Mouse (Mus musculus) ES-Bruce4 (cell line): ENCODE measurements around the gene Glul. TPM values are rescaled to one million over a fixed set of nuclear protein-coding genes. Genes with fewer than 3 reads are reported as not detected.

ENCODE experiments used
- H3K27ac ChIP-seq: 2 replicates; pipeline ENCODE4 v1.5.1; 2012; ENCODE audit warnings: low read length, inconsistent platforms; ENCODE audit not compliant: insufficient read depth
- H3K27me3 ChIP-seq: 2 replicates; pipeline ENCODE4 v1.6.1; 2012; ENCODE audit warnings: mild to moderate bottlenecking, low read length, inconsistent platforms; ENCODE audit not compliant: control insufficient read depth, poor library complexity, insufficient read depth, severe bottlenecking
- H3K36me3 ChIP-seq: 2 replicates; pipeline ENCODE4 v1.6.1; 2012; ENCODE audit warnings: inconsistent platforms, mild to moderate bottlenecking, low read length, moderate library complexity; ENCODE audit not compliant: control insufficient read depth, poor library complexity, insufficient read depth, severe bottlenecking
- H3K4me1 ChIP-seq: one replicate; pipeline ENCODE4 v1.8.1; 2011; ENCODE audit warnings: low read length; ENCODE audit not compliant: control insufficient read depth, insufficient read depth
- H3K4me3 ChIP-seq: 2 replicates; pipeline ENCODE4 v1.5.1; 2011; ENCODE audit warnings: low read depth, mild to moderate bottlenecking, low read length
- H3K9ac ChIP-seq: 2 replicates; pipeline ENCODE4 v1.6.1; 2012; ENCODE audit warnings: low read depth, mild to moderate bottlenecking, inconsistent platforms; ENCODE audit not compliant: poor library complexity, severe bottlenecking
- H3K9me3 ChIP-seq: replicated peaks from 2 replicates; pipeline ENCODE4 v1.6.1; 2012; ENCODE audit warnings: mild to moderate bottlenecking, low read length, inconsistent platforms; ENCODE audit not compliant: control insufficient read depth, poor library complexity, insufficient read depth, severe bottlenecking
- CTCF ChIP-seq: IDR thresholded peaks from one replicate; pipeline ENCODE4 v1.8.1; 2011; ENCODE audit warnings: low read depth, low read length
- EP300 ChIP-seq: IDR thresholded peaks from 2 replicates; pipeline ENCODE4 v1.6.1; 2011; ENCODE audit warnings: low read depth, low read length; ENCODE audit not compliant: insufficient read depth
- POLR2A ChIP-seq: IDR thresholded peaks from one replicate; pipeline ENCODE4 v1.8.1; 2011; ENCODE audit warnings: low read length; ENCODE audit not compliant: insufficient read depth
- polyA plus RNA-seq: library from polyadenylated mRNA; stranded (reverse); fragments of >200 nt; gene quantifications from 2 replicates; pipeline ENCODE4 v1.2.4, GENCODE M21; 2011; ENCODE audit warnings: low read depth; ENCODE audit not compliant: missing spikeins, insufficient read depth, insufficient read length

Glul gene
- polyA plus RNA-seq, 1 experiment: 97.0 TPM

- H3K27me3 ChIP-seq: no peaks in the 10 kb centered on the region
- H3K4me3 ChIP-seq: no peak overlapping the region
- H3K4me1 ChIP-seq: peaks cover 2% of the 10 kb centered on the region
- no peak overlapping the region for H3K9ac ChIP-seq
- peaks cover 71% of the 10 kb centered on the region for H3K36me3 ChIP-seq
- TF ChIP-seq CTCF (no peak), POLR2A (no peak), EP300 (no peak)
- H3K9me3 ChIP-seq: peaks cover 2% of the 10 kb centered on the region
- H3K27ac ChIP-seq: no peak overlapping the region
These were observed 6.1 kb downstream of the Glul start for GRCm38 (mm10) chr1:153905884-153906283.

DNA sequence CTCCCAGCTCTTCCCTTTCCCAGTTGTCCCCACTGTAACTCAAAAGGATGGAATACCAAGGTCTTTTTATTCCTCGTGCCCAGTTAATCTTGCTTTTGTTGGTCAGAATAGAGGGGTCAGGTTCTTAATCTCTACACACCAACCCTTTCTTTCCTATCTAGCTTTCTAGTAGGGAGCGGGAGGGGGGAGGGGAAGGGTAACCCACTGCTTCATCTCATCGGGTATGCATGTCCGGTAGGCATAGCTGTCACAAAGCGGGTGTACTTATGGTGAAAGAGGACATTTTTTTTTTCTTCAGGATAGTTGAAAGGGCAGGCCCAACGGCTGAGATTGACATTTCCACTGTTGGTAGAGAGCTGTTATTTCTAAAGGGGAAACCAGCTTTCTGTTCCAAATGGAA lies 8.5 kb downstream of the Glul start:
- H3K36me3 ChIP-seq: peaks cover 71% of the 10 kb centered on the region

GRCm38 (mm10) chr1:153908741-153909140 lies 9.0 kb downstream of the Glul start:
- H3K27ac ChIP-seq: no peak overlapping the region
- H3K9ac ChIP-seq: no peak overlapping the region
- no peaks in the 10 kb centered on the region for H3K27me3 ChIP-seq
- peaks cover 65% of the 10 kb centered on the region for H3K36me3 ChIP-seq
- H3K4me1 ChIP-seq: no peaks in the 10 kb centered on the region
- peaks cover 2% of the 10 kb centered on the region for H3K9me3 ChIP-seq
- no peak overlapping the region for H3K4me3 ChIP-seq
- TF ChIP-seq POLR2A: no peak
- TF ChIP-seq CTCF: no peak
- no peak for TF ChIP-seq EP300

More for the DNA sequence above, 8.5 kb downstream of the Glul start:
- Histone ChIP-seq H3K4me1 (no peaks in the 10 kb centered on the region), H3K4me3 (no peak overlapping the region), H3K27me3 (no peaks in the 10 kb centered on the region), H3K9me3 (peaks cover 2% of the 10 kb centered on the region), H3K27ac (no peak overlapping the region), H3K9ac (no peak overlapping the region)
- TF ChIP-seq EP300 (no peak), POLR2A (no peak), CTCF (no peak)

GRCm38 (mm10) chr1:153909213-153909962 lies 9.6 kb downstream of the Glul start:
- Histone ChIP-seq H3K9me3 (peaks cover 2% of the 10 kb centered on the region), H3K9ac (no peak overlapping the region), H3K27me3 (no peaks in the 10 kb centered on the region), H3K4me1 (no peaks in the 10 kb centered on the region), H3K4me3 (no peak overlapping the region), H3K36me3 (peaks cover 59% of the 10 kb centered on the region), H3K27ac (no peak overlapping the region)
- TF ChIP-seq CTCF: no peak
- no peak for TF ChIP-seq EP300
- no peak for TF ChIP-seq POLR2A

GRCm38 (mm10) chr1:153909963-153910291 lies 10.2 kb downstream of the Glul start:
- no peak overlapping the region for H3K27ac ChIP-seq
- H3K9ac ChIP-seq: no peak overlapping the region
- no peaks in the 10 kb centered on the region for H3K4me1 ChIP-seq
- no peak for TF ChIP-seq EP300
- no peak for TF ChIP-seq CTCF
- no peak for TF ChIP-seq POLR2A
- H3K27me3 ChIP-seq: no peaks in the 10 kb centered on the region
- no peak overlapping the region for H3K4me3 ChIP-seq
- H3K36me3 ChIP-seq: peaks cover 54% of the 10 kb centered on the region
- H3K9me3 ChIP-seq: peaks cover 2% of the 10 kb centered on the region

GRCm38 (mm10) chr1:153910423-153910822 lies 10.7 kb downstream of the Glul start:
- no peak overlapping the region for H3K9ac ChIP-seq
- no peak for TF ChIP-seq EP300
- TF ChIP-seq POLR2A: no peak
- TF ChIP-seq CTCF: no peak
- H3K4me1 ChIP-seq: no peaks in the 10 kb centered on the region
- H3K27me3 ChIP-seq: no peaks in the 10 kb centered on the region
- H3K36me3 ChIP-seq: peaks cover 49% of the 10 kb centered on the region
- peaks cover 2% of the 10 kb centered on the region for H3K9me3 ChIP-seq
- no peak overlapping the region for H3K4me3 ChIP-seq
- no peak overlapping the region for H3K27ac ChIP-seq
